Mouse (Mus musculus) stomach, postnatal 0 days (tissue): Measurements from ENCODE around the gene Gm38392. TPM values are rescaled to one million over a fixed set of nuclear protein-coding genes. Genes with fewer than 3 reads are reported as not detected.

ENCODE experiments used
- ATAC-seq: fragments of 200-750 bp; cut with Nextera tagmentation; 2 replicates; pipeline ENCODE4 v1.8.0; 2017; ENCODE audit not compliant: low FRiP score, low TSS enrichment
- DNase-seq: peaks from one replicate; pipeline ENCODE4 v3.0.0-alpha.2; 2016; ENCODE audit warnings: low spot score
- H3K27ac ChIP-seq: fragments of 300-500 bp; sonication (generic); replicated peaks from 2 replicates; pipeline ENCODE4 v1.5.1; 2014; ENCODE audit warnings: mild to moderate bottlenecking, control low read depth
- H3K27me3 ChIP-seq: fragments of 300-500 bp; sonication (generic); 2 replicates; pipeline ENCODE4 v1.6.1; 2014; ENCODE audit warnings: low read length; ENCODE audit not compliant: control insufficient read depth, insufficient read depth
- H3K36me3 ChIP-seq: fragments of 300-500 bp; sonication (generic); 2 replicates; pipeline ENCODE4 v1.6.1; 2014; ENCODE audit warnings: low read length, mixed read lengths; ENCODE audit not compliant: control insufficient read depth, insufficient read depth
- H3K4me1 ChIP-seq: fragments of 300-500 bp; sonication (generic); replicated peaks from 2 replicates; pipeline ENCODE4 v1.6.1; 2014; ENCODE audit warnings: antibody characterized with exemption; ENCODE audit not compliant: control insufficient read depth, insufficient read depth
- H3K4me2 ChIP-seq: fragments of 300-500 bp; sonication (generic); replicated peaks from 2 replicates; pipeline ENCODE4 v1.6.1; 2014; ENCODE audit warnings: low read depth, mild to moderate bottlenecking, control low read depth, moderate library complexity
- H3K4me3 ChIP-seq: fragments of 300-500 bp; sonication (generic); 2 replicates; pipeline ENCODE4 v1.5.1; 2014; ENCODE audit warnings: low read depth, low read length, control low read depth
- H3K9ac ChIP-seq: fragments of 300-500 bp; sonication (generic); 2 replicates; pipeline ENCODE4 v1.6.1; 2014; ENCODE audit warnings: mild to moderate bottlenecking, low read length, control low read depth, mixed read lengths
- H3K9me3 ChIP-seq: fragments of 300-500 bp; sonication (generic); 2 replicates; pipeline ENCODE4 v1.6.1; 2016; ENCODE audit warnings: low read length; ENCODE audit not compliant: control insufficient read depth
- CTCF ChIP-seq: IDR thresholded peaks from 2 replicates; pipeline ENCODE4 v1.5.1; 2016; ENCODE audit warnings: antibody characterized with exemption, low read depth, mild to moderate bottlenecking, moderate library complexity
- EP300 ChIP-seq: optimal IDR thresholded peaks from 2 replicates; pipeline ENCODE3; 2016; ENCODE audit warnings: antibody characterized with exemption
- WGBS: fragments of 180-500 bp; shearing (Covaris S2); extraction: QIAGEN DNeasy Blood & Tissue Kit; methylation state at CpG from one replicate; pipeline ENCODE4 v1.1.7; 2014; 5-methylcytosine and 5-hydroxymethylcytosine counted together
- polyA plus RNA-seq: library from polyadenylated mRNA; unstranded; fragments of >200 nt; fragmentation: Nextera tagmentation; extraction: Ambion mirVana; gene quantifications from 2 replicates; pipeline ENCODE4 v1.2.1, GENCODE M21; 2015

Gene Gm38392
- polyA plus RNA-seq, 1 experiment from 2014 or later = 2.0 TPM

DNA sequence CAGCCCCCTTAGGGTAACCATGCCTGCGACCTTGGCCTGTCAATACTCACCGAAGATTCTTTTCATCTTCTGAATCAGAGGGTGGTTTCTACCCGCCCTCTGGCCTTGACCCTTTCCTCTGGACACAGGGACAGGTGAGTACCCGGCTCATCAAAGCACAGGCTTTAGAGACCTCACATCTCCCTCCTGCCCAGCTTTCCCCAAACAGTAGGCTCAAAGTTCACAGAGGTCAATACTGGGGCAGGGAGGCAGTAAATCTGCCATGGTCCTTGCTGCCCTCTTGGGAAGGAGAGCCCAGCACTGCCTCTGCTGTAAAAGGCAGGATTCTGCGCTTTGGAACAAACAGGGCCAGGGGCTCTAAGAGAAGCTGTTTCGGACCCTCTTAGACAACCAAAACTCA lies 34.3 kb downstream of the Gm38392 start:
- Histone ChIP-seq H3K4me2 (no peak overlapping the region), H3K36me3 (no peaks in the 10 kb centered on the region), H3K27me3 (no peaks in the 10 kb centered on the region; the same call in 1 of the 2 replicates), H3K4me1 (no peaks in the 10 kb centered on the region), H3K4me3 (no peak overlapping the region), H3K27ac (no peak overlapping the region), H3K9me3 (no peaks in the 10 kb centered on the region), H3K9ac (no peak overlapping the region)
- WGBS = 73% methylated on average over 6 of the region's 6 CpGs
- no peak for TF ChIP-seq EP300
- no peak for TF ChIP-seq CTCF
- ATAC-seq (no peak), DNase-seq (no peak)

DNA sequence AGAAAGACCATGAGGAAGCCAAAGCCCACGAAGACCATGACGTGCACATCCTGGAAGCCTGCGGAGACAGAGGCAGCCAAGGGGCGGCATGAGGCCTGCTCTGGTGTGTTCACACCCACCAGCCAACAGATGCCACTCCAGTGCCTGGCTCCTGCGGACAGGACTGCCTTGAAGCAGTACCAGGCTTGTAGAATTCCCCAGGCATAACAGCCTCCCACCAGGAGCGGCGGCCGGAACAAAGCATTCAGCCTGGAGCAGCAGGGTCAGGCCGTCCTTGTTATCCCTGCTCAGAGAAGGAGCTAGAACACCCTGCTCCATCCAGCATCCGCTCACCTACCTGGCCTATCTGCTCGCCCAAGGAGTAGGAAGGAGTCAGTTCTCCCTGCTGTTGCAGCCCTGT lies 38.6 kb downstream of the Gm38392 start:
- peaks cover 2% of the 10 kb centered on the region; the same call in 1 of the 2 replicates for H3K27me3 ChIP-seq
- WGBS = 83% methylated on average over 11 of the region's 11 CpGs
- no peak overlapping the region for H3K27ac ChIP-seq
- H3K4me3 ChIP-seq = no peak overlapping the region
- ATAC-seq (no peak), DNase-seq (no peak)
- H3K4me1 ChIP-seq = no peaks in the 10 kb centered on the region
- H3K9me3 ChIP-seq = no peaks in the 10 kb centered on the region
- H3K4me2 ChIP-seq = no peak overlapping the region
- no peak for TF ChIP-seq CTCF
- no peak for TF ChIP-seq EP300
- no peak overlapping the region for H3K9ac ChIP-seq
- H3K36me3 ChIP-seq = no peaks in the 10 kb centered on the region

- no peak overlapping the region for H3K9ac ChIP-seq
- TF ChIP-seq EP300 (no peak), CTCF (no peak)
- H3K27ac ChIP-seq = no peak overlapping the region
- H3K4me1 ChIP-seq = no peaks in the 10 kb centered on the region
- no peak overlapping the region for H3K4me2 ChIP-seq
- H3K4me3 ChIP-seq = no peak overlapping the region
- H3K36me3 ChIP-seq = no peaks in the 10 kb centered on the region
- peak; percentile 22; the same call in 1 of the 2 replicates for ATAC-seq
- peaks cover 3% of the 10 kb centered on the region; the same call in 1 of the 2 replicates for H3K27me3 ChIP-seq
- WGBS = 33% methylated on average over 9 of the region's 9 CpGs
- H3K9me3 ChIP-seq = no peaks in the 10 kb centered on the region
- no peak for DNase-seq
Observed at GRCm38 (mm10) chr3:88247666-88248065, 39.3 kb downstream of the Gm38392 start.

DNA sequence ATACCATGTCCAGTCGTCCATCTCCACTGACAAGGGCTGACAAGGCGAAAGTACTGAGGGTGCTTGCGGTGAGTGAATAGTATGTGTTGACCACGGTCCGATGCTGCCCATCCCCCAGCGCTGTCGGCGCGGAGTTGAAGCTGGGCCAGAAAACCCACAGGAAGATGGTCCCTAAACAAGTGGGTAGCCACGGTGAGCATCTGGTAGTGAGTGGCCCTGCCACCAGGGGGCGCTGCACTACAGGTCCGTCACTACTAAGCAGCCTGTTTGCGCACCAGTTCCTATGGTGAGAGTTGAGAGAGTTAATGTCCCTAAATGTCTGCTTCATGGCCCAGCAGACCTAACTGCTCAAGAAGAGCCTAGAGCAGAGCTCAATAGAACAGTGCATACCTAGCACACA lies 41.2 kb downstream of the Gm38392 start:
- WGBS = 22% methylated on average over 13 of the region's 13 CpGs
- Histone ChIP-seq H3K4me2 (no peak overlapping the region), H3K27ac (no peak overlapping the region), H3K36me3 (no peaks in the 10 kb centered on the region), H3K9me3 (no peaks in the 10 kb centered on the region), H3K27me3 (peaks cover 3% of the 10 kb centered on the region; the same call in 1 of the 2 replicates), H3K4me3 (no peak overlapping the region), H3K9ac (no peak overlapping the region), H3K4me1 (no peaks in the 10 kb centered on the region)
- TF ChIP-seq CTCF = peak; percentile 89
- no peak for TF ChIP-seq EP300
- ATAC-seq = no peak
- DNase-seq = peak; percentile 78

GRCm38 (mm10) chr3:88244071-88244470 lies 42.9 kb downstream of the Gm38392 start:
- H3K4me2 ChIP-seq = no peak overlapping the region
- H3K4me3 ChIP-seq = no peak overlapping the region
- TF ChIP-seq CTCF (peak; percentile 82), EP300 (no peak)
- no peaks in the 10 kb centered on the region for H3K4me1 ChIP-seq
- H3K36me3 ChIP-seq = no peaks in the 10 kb centered on the region
- H3K27ac ChIP-seq = no peak overlapping the region
- ATAC-seq (no peak), DNase-seq (peak; percentile 61)
- 4% methylated on average over 2 of the region's 2 CpGs for WGBS
- H3K9ac ChIP-seq = no peak overlapping the region
- no peaks in the 10 kb centered on the region for H3K9me3 ChIP-seq
- peaks cover 9% of the 10 kb centered on the region; the same call in 1 of the 2 replicates for H3K27me3 ChIP-seq

- H3K9me3 ChIP-seq = no peaks in the 10 kb centered on the region
- peaks cover 9% of the 10 kb centered on the region; the same call in 1 of the 2 replicates for H3K27me3 ChIP-seq
- no peak overlapping the region for H3K4me2 ChIP-seq
- H3K4me1 ChIP-seq = no peaks in the 10 kb centered on the region
- WGBS = 3% methylated on average over 13 of the region's 13 CpGs
- peak; percentile 90 for TF ChIP-seq CTCF
- no peak for TF ChIP-seq EP300
- H3K27ac ChIP-seq = no peak overlapping the region
- H3K9ac ChIP-seq = no peak overlapping the region
- H3K36me3 ChIP-seq = no peaks in the 10 kb centered on the region
- H3K4me3 ChIP-seq = no peak overlapping the region
- ATAC-seq (peak; percentile 59), DNase-seq (peak; percentile 81)
Observed at GRCm38 (mm10) chr3:88242531-88242930, 44.5 kb downstream of the Gm38392 start.
